Mouse (Mus musculus) v-Abl transformed pro-B cells (cell line): ENCODE measurements around the gene Tmem192.
"Not testable (repeated sequence)": the region's sequence is repeated elsewhere in the genome, so short reads cannot be mapped to it uniquely, and the experiment has no call there.

Experiments
- in situ Hi-C, 2 experiments: fragments of 400-800 bp; cut with MboI; formaldehyde crosslinking; loops; one replicate each; pipeline ENCODE4 v1.15.1; 2025; ENCODE audit not compliant: unreplicated experiment in 2 of 2

The Tmem192 gene

DNA sequence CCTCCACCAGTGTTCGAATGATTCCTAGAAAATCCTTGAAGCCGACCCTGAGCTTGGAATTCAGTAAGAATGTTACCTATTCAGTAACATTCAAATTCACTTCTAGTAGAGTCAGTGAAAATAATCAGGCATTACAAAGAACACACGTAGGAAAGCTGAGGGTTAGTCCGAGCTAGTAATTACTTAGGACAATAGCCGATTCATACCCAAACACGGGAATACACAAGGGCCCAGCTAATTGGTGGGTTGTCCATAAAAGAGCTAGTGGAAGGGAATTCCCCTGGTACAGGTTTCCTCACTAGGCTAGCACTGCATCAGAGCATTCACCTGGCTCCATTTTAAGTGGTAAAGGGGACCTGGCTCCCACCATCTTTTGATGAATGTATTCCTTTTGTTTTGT is 5.1 kb downstream of the Tmem192 start:
- in situ Hi-C loops = loop anchor here (5.0 to 10.0 kb wide), 2 partner anchors 1373 to 1535 kb away; partner anchors contain the start of gene Tma16 (in 1 of the 2)

DNA sequence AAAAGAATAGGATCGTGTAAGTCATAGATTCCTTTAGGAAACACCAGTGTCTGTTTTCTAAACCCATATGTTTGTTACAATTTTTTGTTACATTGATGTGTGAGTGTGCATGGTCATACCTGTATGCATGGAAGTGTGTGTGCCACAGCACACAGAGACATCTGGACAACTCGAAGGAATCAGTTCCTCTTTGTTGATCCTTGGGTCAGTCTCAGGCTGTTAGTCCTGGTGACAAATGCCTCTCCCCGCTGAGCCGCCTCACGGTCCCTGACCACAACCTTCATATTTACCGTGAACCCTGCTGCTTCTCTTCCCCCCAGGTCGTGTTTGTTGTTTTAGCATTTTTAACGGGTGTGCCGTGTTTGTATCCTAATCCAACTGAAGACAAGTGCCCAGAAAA is 12.0 kb downstream of the Tmem192 start:
- in situ Hi-C loops = loop anchor here (10.0 kb wide), 1 partner anchor 1366 kb away; no protein-coding TSS in a partner anchor

DNA sequence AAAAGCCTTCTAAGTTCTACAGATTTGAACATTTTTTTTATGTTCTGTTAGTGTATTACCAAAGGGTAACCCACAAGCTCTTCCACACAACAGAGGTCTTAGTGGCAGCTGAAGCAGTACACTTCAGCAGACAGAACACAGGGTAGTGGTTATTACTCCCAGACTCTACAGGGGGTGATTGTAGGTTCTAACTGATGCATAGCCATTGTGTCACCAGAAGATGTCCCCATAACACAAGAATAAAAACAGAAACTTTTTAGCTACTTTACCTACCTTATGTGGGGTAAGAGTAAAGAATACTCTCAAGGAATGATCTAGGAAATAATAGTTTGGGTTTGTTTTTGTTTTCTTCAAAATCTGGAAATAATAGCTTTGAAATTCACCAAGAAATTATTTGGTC is 15.9 kb downstream of the Tmem192 start:
- in situ Hi-C loops = loop anchor here (5.0 kb wide), 1 partner anchor 149 kb away; no protein-coding TSS in a partner anchor

GRCm38 (mm10) chr8:64983150-64983897 is 36.3 kb downstream of the Tmem192 start:
- in situ Hi-C loops = no loop called here

- in situ Hi-C loops = no loop called here
Measured at GRCm38 (mm10) chr8:64987731-64988130, 40.7 kb downstream of the Tmem192 start, which contains the start of gene Trim75. TSS of gene Trim75 (minus strand) at chr8:64987831.

DNA sequence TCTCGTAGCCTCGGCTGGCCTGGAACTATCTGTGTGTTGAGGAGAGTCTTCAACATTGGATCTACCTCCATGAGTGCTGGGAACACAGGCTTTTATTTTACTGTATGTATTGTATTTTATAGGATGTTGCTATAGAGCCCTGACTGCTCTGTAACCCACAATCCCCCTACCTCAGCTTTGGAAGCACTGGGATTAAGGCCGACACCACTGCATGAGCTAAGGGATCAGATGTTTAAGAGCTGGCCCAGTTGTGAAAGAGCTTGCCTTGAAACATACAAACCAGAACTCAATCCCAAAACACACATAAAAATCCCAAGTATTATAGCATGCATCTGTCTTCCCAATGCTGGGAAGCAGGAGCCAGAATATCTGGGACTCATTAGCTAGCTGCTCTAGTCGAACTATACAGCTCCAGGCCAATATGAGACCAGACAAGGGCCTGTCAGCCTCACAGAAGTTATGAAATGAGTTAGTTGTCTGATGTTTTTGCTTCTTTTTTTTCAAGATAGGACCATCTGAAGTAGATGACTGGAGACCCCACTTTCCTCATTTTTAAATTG is 51.9 kb downstream of the Tmem192 start:
- in situ Hi-C loops = no loop called here

- in situ Hi-C loops = not testable (repeated sequence)
Measured at GRCm38 (mm10) chr8:65007616-65008015, 60.6 kb downstream of the Tmem192 start.

GRCm38 (mm10) chr8:65018423-65018822 is 71.4 kb downstream of the Tmem192 start, which contains the start of the genes Trim61 and Trim60:
TSS of gene Trim61 (minus strand) at chr8:65018523.
TSS of gene Trim60 (minus strand) at chr8:65018584.
- in situ Hi-C loops = no loop called here
